Mouse (Mus musculus) G1E (cell line): Measurements from ENCODE around the gene Ddx42.

Experiments used
- CTCF ChIP-seq: IDR thresholded peaks from 2 replicates; pipeline ENCODE4 v1.5.1; 2012; ENCODE audit warnings: low read depth, low read length, inconsistent platforms, mixed read lengths
- GATA1 ChIP-seq: IDR thresholded peaks from 2 replicates; pipeline ENCODE4 v1.6.1; 2012; ENCODE audit warnings: borderline replicate concordance, low read length, inconsistent platforms, mixed read lengths
- POLR2AphosphoS5 ChIP-seq: IDR thresholded peaks from 2 replicates; pipeline ENCODE4 v1.6.1; 2012; ENCODE audit warnings: low read depth, low read length, inconsistent platforms; ENCODE audit not compliant: insufficient replicate concordance
- TAL1 ChIP-seq: conservative IDR thresholded peaks from 2 replicates; pipeline ENCODE4 v1.6.1; 2012; ENCODE audit warnings: low read depth, low read length, inconsistent platforms, mixed read lengths

DNA sequence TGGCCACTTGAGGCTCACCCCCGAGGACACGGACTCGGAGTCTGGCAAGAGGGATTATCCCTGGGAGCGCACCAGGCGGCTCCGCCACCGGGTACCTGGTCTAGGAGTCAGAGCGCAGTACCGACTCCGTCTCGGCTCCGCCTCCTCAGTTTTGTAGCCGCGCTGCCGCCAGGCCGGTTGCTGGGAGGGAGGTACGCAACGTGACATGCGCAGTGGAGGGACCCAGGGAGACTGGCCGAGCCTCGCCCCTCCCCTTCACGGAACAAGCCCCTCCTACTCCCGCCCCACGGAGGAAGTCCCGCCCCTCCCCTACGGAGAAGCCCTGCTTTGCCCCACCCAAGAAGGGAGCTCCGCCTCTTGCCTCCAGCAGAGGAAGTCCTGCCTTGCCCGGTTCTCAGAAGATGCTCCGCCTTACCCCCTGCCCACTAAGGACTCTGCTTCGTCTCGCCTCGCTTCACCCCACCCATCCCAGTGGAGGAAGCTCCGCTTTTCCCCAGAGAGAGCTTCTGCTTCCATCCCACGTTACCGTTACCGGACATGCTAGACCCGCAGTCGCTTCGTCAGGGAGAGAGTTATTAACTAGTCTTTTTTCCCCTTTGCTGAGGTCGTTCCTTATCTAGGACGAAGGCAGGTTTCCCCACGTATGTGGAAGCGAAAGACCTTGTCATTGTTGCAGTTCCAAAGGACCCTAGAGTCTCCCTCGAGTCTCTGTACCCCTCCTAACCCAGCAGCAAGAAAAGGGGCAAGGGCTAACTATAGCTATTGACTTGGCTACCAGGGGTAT, 23.2 kb upstream of the Ddx42 start:
- TF ChIP-seq CTCF: no peak
- no peak for TF ChIP-seq TAL1
- TF ChIP-seq GATA1: no peak
- TF ChIP-seq POLR2AphosphoS5: no peak
